Mouse (Mus musculus): Measurements from ENCODE around the gene Irx3. TPM values are rescaled to one million over a fixed set of nuclear protein-coding genes. Genes with fewer than 3 reads are reported as not detected.

Irx3 gene
- total RNA-seq, 2 experiments from 2014 or later: 0.74 to 1.1 TPM

DNA sequence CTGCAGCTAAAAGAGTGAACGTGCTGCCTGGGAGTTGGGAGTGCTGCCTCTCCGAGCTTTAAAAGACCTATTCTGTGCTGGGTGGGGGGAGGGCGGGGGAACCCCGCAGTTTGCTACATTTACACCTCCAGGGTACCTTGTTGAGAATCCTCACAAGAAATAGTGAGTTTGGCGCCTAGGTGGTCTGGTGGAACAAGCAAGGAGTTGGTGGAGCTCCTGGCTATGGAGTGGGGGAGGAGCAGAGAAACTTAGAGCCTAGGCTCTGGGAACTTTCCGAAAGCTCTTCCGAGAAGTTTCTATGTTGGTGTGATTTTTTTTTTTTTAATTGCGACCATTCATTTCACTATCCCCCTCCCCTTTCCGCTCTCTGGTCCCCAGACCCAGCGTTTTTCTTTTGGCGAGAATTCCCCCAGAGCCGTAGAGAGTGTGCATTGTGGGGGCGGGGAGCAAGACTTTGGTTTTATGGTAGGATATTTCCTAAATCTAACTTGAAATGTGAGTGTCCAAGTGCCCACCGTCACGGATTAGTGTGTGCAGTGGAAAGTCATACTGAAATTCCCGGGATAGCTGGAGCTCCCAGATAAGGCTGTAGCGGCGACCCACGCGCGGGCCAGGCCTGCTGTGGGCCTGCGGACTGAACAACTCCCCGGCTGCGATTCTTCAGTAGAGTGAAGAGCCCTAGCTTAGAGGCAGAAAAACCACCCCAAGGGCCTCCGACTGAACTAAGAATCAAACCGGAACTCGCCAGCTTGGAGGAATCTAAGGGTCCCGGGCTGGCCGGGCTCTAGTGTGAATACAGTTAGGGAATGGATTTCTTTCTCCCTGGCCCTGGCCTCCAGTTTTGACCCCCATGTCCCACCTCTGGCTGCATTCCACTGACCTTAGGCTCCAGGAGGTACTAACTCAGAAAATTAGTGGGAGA, 795 bp upstream of the Irx3 start:
- no peak for DNase-seq (ENCODE audit: low spot score in 2 of 2)

DNA sequence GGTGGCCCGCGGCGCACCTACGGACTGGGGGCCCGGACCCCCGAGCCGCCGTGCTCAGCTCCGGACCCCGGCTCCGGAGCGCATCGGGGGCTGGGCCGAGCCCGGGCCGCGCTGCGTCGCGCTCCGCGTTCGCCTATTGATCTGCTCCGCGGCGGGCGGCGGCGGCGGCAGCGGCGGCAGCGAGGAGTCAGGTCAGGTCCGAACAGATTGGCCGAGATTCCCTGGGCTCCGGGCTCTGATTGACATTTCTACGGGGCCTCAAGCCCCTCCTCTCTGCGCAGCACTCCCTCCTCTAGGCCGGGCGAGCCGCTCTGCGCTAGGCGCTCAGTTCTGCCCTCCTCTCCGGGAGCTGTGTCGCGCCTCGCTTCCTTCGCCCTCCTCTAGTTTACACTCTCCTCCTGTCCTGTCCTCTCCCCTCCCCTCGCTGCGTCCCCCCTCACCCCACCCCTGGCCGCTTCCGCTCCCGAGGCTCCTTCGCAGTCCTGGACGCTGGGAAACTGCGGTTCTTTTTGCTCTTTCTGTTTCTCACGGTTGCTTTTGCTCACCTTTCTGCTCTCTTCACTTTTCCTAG, 541 bp downstream of the Irx3 start:
- DNase-seq (ENCODE audit: low spot score in 2 of 2): peak in 1 of 2 experiments; percentile 34

DNA sequence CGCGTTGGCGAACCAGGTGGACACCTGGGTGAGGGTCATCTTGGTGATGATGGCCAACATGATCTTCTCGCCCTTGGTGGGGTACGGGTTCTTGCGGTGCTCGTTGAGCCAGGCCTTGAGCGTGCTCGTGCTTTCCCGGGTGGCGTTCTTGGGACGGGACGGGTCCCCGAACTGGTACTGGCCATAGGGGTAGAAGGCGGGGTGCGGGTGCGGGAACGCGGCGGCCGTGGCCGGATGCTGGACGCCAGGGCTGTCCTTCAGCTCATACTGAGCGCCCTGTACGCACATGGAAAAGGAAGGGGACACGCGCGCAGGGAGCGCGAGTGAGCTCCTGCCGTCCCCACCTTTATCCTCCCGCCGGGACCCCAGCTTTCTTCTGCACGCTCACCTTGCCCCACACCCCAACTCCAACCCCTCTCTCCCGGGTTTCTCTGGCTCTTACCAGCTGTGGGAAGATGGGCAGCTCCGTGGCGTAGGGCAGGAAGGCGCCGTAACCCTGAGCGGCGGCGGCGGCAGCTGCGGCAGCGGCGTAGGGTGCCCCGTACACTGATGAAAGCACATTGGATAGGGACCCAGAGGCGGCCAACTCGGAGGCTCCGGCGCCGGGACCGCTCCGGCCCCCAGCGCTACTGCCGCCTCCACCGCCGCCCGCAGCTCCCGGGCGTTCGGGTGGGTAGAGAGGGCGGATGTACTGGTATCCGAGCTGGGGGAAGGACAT, 1.2 kb downstream of the Irx3 start:
- peak in 1 of 2 experiments; percentile 31 for DNase-seq (ENCODE audit: low spot score in 2 of 2)

DNA sequence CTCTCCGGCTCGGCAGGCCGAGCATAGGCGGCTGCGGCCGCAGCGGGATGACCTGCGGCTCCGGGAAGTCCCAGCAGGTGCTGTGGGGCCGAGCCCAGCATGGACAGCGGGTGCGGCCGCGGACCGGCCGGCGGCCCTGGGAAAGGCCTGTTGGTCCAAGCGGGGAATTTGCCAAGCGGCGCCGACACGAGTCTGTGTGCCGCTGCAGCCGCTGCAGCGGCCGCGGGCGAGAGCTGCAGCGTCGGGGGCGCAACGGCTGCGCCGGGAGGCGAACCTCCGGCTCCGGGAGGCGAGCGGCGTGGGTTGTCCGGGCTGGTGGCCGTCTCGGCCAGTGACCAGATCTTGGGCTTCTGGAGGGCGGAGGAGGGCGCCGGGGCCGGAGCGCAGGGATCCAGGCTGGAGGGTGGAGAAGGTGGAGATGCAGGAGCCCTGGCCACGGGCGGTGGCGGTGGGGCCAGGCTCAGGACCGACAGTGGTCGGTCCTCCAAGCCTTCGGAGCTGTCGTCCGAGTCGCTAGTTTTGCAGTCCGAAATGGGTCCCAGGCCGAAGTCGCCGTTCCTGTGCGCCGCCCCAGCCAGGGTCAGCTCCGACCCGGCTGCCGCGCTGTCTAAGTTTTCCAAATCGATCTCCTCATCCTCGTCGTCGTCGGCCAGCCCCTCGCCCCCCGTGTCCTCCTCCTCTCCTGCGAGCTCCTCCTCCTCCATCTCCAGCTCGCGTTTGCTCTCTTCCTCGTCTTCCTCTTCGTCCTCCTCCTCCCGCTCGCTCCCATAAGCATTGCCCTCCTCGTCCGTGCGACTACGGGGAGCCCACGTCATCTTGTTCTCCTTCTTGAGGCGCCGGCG, 2.0 kb downstream of the Irx3 start:
- peak in 1 of 2 experiments; percentile 52 for DNase-seq (ENCODE audit: low spot score in 2 of 2)

DNA sequence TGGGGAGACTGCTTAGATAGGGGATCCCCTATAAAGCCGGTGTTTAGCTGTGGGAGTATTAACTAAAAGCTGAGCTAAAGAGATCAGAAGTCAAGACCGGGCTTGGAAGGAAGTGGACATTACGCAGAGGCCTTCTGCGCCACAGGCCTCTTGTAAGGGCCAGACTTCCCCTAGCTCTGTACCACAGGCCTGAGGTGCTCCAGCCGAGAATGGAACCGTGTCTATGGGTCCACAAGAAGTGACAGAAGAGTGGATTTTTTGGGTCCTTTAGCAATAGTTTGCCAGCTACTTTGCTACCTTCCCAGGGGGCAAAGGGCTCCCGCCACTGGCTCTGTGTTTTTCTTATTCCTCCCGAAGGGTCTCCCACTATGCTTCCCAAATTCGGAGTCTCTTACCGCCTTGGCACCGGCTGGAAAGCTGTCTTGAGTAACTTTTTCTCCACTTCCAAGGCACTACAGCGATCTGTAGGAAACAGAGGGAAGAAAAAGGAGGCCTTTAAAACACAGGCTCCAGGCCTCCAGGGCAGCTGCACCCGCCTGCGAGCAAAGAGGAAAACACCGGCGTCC, 2.8 kb downstream of the Irx3 start:
- DNase-seq (ENCODE audit: low spot score in 2 of 2): no peak

DNA sequence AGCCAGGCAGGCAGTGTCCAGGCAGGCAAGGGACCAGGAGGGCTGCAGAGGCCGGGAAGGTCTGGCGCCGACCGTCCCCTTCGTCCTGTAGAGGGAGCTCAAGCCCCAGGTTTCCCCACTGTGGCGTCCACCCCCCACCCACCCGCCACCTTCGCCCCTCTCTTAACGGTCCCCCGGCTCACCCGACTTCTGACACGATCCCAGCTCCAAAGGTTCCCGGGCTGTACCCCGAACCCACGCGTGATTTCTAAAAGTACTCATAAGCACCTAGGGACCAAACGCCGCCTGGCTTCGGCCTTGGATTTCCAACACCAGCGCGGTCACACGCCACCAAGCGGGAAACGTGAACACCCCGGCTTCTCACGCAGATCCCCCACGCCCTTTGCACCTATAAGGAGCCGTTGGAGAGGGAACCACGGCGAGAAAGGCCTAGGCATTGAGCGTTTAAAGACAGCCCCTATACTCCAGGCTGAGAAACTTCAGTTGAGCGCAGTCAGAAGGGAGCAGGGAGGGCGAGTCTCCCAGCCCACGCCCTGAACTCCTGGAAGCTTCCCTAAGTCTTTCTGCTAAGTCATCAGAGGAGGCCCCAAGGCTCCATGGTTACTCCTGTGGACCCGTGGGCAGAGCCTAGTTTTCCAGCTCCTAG, 4.1 kb downstream of the Irx3 start:
- peak in 1 of 2 experiments; percentile 62 for DNase-seq (ENCODE audit: low spot score in 2 of 2)

DNA sequence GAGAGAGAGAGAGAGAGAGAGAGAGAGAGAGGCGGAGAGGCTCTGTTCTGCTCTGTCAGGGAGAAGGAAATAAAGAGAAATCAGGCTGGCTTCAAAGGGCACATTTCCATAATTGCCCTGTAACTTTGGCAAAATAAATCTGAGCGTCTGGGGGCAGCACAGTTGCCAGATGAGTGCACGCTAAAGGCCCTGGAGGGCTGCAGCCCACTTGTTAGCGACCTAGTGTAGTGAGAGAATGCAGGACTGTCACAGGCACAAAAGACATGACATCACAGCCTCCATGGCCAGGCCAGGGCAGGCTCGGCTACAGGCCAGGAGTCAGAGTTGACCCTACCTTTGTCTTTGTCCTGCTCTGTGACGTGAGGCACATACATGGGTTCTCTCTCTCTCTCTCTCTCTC, 8.0 kb downstream of the Irx3 start:
- DNase-seq (ENCODE audit: low spot score in 2 of 2): no peak

DNA sequence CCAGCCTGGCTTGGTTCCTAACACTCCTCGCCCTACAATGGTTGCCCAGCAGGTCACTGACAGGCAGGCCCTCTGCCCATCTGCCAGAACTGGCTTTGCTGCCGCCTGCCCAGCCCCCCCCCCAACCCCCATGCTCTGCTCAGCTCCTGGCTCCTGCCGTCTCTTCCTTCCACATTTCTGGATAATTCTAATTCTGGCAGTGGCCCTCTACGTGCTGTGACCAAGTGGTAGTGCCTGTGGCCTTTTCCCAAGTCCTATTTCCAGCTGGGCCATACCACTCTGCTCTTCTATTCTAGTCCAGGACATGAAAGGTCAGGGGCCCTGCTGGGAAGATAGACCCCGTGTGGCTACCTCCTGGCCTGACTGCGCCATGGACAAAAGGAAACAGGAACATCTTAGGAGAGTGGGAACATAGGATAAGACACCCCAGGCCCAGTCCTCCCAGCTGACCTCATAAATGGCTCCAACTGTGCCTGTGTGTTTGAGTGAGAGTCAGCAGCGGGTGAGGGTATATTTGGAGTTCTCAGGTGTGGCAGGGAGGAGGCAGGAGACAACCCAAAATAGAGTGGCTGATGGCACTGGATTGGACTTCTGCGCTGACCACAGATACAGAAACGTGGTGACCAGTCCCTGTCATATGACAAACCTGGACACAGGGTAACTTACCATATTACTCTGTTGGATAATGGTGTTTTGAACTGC, 14.5 kb downstream of the Irx3 start:
- no peak for DNase-seq (ENCODE audit: low spot score in 2 of 2)

DNA sequence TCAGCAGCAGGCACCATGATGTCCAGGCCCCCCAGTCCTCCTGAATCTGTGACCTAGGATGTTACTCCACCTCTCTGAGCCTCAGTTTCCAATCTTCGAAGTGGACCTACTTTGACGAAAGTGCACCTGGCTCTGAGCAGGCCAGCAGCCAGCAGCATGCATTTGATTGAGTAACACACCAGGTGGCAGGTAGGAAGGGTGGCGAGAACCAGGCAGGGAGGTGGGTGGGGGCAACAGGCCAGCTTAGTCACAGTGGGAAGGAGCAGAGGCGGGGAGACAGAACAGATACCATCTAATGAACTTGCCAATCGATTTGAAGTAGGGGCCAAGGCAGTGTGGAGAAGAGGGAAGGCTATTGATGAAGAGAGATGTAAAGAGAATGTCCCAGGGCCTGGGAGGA, 18.9 kb downstream of the Irx3 start:
- DNase-seq (ENCODE audit: low spot score in 2 of 2): no peak

DNA sequence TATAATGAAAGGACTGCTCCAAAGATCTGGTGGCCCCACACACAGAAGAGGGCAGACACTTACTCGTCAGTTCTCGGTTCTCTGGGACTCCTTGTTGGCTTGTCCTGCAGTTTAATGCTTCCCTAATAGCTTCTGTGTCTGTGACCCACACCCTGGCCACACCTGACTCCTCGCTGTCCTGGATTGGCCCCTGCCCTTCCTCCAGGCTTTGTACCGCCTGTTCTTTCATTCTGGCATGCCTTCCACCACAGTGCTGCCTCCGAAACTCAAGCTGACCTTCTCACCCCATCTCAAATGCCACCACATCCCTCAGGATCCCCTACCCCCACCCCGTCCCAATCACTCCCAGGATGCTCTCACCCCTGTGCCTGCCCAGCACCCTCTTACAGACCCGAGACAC, 19.7 kb downstream of the Irx3 start:
- no peak for DNase-seq (ENCODE audit: low spot score in 2 of 2)

DNA sequence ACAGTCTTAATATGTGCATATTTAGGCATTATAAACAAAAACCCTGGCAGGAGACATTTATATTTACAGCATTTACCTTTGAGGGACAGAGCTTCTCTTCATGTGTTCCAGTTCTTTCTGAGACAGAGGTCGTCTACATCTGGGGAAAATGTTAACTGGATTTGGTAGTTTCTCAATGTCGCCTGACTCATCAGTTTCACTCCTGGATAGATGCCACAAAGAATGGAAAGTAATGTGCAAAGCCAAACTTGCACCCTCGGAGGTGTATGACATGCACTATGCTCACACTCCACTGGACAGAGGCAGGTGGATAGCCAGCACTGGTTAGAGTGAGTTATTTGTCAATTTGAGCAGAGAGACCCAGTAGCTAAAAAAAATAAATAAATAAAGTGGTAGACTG, 21.2 kb downstream of the Irx3 start:
- DNase-seq (ENCODE audit: low spot score in 2 of 2): no peak

DNA sequence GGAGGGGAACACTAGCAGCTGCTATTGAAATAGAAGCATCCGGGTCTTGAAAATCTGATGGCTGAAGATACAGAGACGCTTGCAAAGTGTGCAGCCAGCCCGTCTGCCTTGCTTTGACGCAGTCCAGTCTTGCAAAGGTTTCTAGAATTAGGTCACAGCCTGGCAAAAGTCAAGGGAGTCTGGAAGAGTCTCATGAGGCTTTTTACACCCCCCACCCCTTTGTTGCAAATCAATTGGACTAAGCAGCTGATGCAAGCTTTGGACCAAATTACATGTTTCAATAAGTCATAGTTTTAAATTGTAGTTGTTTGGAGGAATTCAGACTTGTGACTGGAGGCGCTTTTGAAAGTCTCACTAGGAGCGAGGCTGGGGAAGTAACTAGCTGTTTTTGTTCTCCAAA, 33.0 kb downstream of the Irx3 start:
- no peak for DNase-seq (ENCODE audit: low spot score in 2 of 2)

DNA sequence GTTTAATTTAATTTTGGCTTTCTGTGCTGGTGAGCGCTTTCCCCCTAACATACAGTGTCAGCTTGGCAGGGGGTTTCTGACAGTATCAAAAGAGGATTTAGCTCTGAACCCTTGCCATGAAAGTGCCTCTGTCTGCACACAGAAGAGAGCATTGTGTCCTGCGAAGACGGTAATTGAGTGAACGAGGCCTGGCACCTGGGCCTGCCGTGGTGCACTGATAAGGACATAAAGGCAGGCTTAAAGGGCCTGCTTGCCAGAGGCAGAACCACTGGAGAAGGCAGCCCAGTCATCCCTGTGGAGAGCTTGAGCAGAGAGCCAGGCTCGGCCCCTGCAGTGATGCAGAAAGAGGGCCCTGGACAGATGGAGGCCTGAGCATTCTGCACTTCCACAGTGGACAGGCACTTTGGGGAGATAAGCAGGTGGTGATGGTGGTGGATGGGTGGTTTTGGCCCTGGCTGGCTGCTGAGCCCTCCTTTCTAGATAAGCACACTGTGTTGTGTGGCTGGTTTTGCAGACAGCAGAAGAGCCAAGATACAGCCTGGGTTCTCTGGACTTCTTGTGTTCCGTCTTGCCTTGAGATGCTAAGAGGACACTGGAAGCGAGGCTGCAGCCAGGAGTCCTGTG, 36.3 kb downstream of the Irx3 start:
- DNase-seq (ENCODE audit: low spot score in 2 of 2): no peak

DNA sequence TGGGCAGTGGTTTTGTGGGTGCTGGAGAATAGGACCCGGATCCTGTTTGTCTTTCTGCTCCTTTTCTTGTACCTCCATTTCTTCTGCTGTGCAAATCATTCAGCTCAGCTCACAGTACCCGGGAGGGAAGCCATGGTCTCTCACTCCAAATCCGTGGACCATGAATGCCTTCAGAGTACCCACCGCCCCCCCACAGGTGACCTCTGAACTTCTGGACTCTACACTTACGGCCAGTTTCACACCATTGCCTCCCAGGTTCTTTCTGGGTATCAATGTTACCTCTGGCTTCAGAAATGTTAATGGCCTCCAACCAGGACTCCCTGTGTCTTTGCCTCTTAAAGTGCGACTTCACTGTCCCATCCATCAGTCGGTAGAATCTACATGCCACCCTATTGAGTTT, 46.3 kb downstream of the Irx3 start:
- no peak for DNase-seq (ENCODE audit: low spot score in 2 of 2)

DNA sequence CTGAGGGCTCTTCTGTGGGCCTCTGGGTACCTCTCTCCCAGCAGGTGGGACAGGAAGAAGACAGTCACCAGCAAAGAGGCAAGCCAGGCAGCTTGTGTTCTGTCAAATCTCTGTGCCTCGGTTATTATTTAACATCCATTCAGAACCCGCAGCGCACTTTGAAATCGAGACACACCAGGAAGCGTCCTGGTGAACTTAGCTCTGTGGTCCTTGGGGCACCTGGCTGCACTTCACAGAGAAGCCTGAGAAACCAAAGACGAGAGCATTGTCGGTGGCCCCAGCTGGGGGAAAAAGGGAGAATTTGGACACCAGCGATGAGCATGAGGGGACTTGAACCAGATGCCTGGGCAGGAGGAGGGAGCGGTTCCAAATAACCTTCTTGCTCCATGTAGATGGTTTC, 46.8 kb downstream of the Irx3 start:
- DNase-seq (ENCODE audit: low spot score in 2 of 2): no peak

DNA sequence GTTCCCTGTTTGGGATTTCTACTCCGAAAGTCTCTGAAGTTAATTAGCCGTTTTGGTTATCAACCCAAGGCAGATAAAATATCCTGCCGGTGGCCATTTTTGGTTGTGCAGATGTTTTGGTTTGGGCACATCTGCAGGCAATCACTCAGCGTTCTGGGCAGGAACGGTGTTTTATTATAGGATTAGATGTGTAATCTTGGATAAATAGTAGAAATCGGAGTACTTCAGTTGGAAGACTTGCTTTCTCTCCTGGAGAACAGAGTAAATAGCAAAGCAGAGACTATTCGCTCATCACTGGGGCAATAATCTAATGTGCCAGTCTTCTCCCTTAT, 51.1 kb downstream of the Irx3 start:
- no peak for DNase-seq (ENCODE audit: low spot score in 2 of 2)

DNA sequence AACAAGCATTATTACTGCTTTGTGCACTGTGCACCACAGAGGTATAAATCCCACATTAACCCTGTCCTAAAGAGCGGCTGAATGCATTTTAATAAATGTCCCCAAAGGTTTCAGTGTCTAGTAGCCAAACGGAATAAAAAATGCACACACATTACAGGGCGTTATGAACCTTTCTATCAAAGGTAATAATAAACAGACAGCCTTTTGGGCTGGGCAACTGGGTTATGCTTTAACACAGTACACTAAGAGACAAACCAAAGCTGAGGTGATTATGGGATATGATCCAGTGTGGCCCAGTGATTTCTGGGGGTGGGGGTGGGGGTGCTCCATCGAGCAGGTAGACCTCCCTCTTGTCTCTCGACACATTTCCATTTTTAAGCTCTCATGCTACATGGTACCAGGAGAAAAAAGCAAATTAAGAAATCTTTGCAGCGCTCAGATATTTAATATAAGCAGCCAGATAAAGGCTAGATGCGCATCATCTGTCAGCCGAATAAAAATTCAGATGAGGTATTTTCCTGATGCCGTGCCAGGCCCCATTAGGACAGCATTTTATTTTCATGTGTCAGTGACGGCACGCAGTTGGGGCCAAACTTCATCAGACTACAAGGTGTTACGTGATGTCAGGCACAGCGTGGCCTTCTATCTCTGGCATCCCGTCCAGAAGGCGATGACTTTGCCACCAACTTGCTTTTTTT, 51.6 kb downstream of the Irx3 start:
- DNase-seq (ENCODE audit: low spot score in 2 of 2): peak; percentile 20 to 48

DNA sequence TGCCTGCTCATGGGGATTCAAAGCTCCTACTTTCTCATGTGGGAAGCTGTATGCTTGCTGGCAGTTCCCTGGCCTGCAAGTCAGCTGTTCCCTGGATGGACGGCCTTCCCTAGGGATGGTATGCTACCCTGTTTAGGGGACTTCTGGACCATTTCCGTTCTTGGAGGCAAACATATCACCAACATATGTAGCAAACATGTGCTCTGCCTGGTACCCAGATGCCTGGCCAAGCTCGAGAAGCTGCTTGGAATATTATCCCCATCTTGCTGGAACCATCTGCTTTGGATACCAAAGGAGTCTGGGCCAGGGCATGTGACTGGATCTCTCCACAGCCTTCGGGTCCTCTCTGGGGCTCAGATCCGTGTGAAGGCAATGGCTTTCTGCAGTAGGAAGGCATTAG, 52.5 kb downstream of the Irx3 start:
- no peak for DNase-seq (ENCODE audit: low spot score in 2 of 2)

Measured in gastrocnemius, postnatal 4 days (tissue).